Mouse (Mus musculus) hindbrain, embryonic 16.5 days (tissue): Measurements from ENCODE around the gene Zfp668. TPM values are rescaled to one million over a fixed set of nuclear protein-coding genes. Genes with fewer than 3 reads are reported as not detected.
"Not testable (repeated sequence)": the region's sequence is repeated elsewhere in the genome, so short reads cannot be mapped to it uniquely, and the experiment has no call there.

Source experiments
- ATAC-seq: fragments of 200-750 bp; cut with Nextera tagmentation; 2 replicates; pipeline ENCODE4 v1.8.0; 2017; ENCODE audit warnings: moderate TSS enrichment, moderate library complexity
- H3K27ac ChIP-seq: fragments of 300-500 bp; sonication (generic); 2 replicates; pipeline ENCODE4 v1.5.1; 2014; ENCODE audit warnings: low read depth, mild to moderate bottlenecking, control low read depth, low read length, moderate library complexity
- H3K27me3 ChIP-seq: fragments of 300-500 bp; sonication (generic); replicated peaks from 2 replicates; pipeline ENCODE4 v1.6.1; 2014; ENCODE audit warnings: low read length; ENCODE audit not compliant: control insufficient read depth, insufficient read depth
- H3K36me3 ChIP-seq: fragments of 300-500 bp; sonication (generic); 2 replicates; pipeline ENCODE4 v1.6.1; 2014; ENCODE audit warnings: mild to moderate bottlenecking, low read length, moderate library complexity, mixed read lengths; ENCODE audit not compliant: control insufficient read depth, insufficient read depth
- H3K4me1 ChIP-seq: fragments of 300-500 bp; sonication (generic); 2 replicates; pipeline ENCODE4 v1.6.1; 2014; ENCODE audit warnings: low read depth, low read length; ENCODE audit not compliant: control insufficient read depth, insufficient read depth
- H3K4me2 ChIP-seq: fragments of 300-500 bp; sonication (generic); 2 replicates; pipeline ENCODE4 v1.6.1; 2014; ENCODE audit warnings: mild to moderate bottlenecking, low read length, control low read depth, moderate library complexity
- H3K4me3 ChIP-seq: fragments of 300-500 bp; sonication (generic); 2 replicates; pipeline ENCODE4 v1.5.1; 2014; ENCODE audit warnings: mild to moderate bottlenecking, low read length, control low read depth, moderate library complexity
- H3K9ac ChIP-seq: fragments of 300-500 bp; sonication (generic); 2 replicates; pipeline ENCODE4 v1.6.1; 2014; ENCODE audit warnings: low read depth, mild to moderate bottlenecking, control low read depth, low read length, moderate library complexity
- H3K9me3 ChIP-seq: fragments of 300-500 bp; sonication (generic); 2 replicates; pipeline ENCODE4 v1.6.1; 2014; ENCODE audit warnings: mild to moderate bottlenecking, low read length, moderate library complexity; ENCODE audit not compliant: control insufficient read depth
- WGBS: fragments of 180-500 bp; shearing (Covaris S2); extraction: QIAGEN DNeasy Blood & Tissue Kit; methylation state at CpG from one replicate; pipeline ENCODE4 v1.1.7; 2014; 5-methylcytosine and 5-hydroxymethylcytosine counted together
- polyA plus RNA-seq: library from polyadenylated mRNA; unstranded; fragments of >200 nt; fragmentation: Nextera tagmentation; extraction: Ambion mirVana; gene quantifications from 2 replicates; pipeline ENCODE4 v1.2.1, GENCODE M21; 2015

Zfp668 gene
- polyA plus RNA-seq, 1 experiment from 2014 or later, result 29.5 TPM

DNA sequence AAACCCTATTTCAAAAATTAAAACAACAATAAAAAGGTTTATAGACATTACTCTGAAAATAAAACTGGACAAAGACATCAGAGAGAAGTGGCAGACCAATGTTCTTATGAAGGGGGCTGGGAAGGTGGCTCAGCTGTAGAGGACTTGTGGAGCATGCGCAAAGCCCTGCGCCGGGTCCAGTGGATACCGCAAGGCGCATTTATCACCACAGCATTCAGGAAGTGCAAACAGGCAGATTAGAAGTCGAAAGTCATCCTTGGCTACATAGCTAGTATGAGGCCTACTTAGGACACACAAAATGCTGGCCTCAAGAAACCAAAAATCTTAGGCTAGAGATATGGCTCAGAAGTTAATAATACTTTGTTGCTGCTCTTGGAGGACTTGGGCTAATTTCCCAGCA is 18.4 kb downstream of the Zfp668 start:
- no peak overlapping the region for H3K4me3 ChIP-seq
- H3K4me1 ChIP-seq, result no peaks in the 10 kb centered on the region
- H3K9me3 ChIP-seq, result no peaks in the 10 kb centered on the region
- no peak overlapping the region for H3K9ac ChIP-seq
- no peaks in the 10 kb centered on the region for H3K36me3 ChIP-seq
- H3K27ac ChIP-seq, result no peak overlapping the region
- no peak overlapping the region for H3K4me2 ChIP-seq
- H3K27me3 ChIP-seq, result no peaks in the 10 kb centered on the region
- no peak for ATAC-seq
- WGBS, result 93% methylated on average over 6 of the region's 6 CpGs

DNA sequence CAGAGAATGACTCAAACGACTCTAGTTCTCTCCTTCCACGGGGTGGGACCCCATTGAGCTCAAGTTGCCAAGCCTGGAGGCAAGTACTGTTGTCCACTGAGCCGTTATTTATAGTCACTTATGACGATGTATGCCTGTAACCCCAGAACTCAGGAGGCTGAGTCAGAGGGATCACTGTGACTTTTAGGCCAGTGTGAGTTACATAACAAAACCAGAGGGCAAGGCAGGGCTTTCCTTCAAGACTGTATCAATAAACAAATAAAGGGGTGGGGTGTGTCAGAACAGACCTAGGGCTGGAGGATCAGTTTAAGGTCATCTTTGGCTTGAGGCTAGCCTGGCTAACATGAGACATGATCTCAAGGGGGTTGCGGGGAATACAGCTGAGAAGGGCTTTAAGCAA is 25.7 kb downstream of the Zfp668 start:
- ATAC-seq, result no peak
- WGBS, result 73% methylated on average over 5 of the region's 5 CpGs

DNA sequence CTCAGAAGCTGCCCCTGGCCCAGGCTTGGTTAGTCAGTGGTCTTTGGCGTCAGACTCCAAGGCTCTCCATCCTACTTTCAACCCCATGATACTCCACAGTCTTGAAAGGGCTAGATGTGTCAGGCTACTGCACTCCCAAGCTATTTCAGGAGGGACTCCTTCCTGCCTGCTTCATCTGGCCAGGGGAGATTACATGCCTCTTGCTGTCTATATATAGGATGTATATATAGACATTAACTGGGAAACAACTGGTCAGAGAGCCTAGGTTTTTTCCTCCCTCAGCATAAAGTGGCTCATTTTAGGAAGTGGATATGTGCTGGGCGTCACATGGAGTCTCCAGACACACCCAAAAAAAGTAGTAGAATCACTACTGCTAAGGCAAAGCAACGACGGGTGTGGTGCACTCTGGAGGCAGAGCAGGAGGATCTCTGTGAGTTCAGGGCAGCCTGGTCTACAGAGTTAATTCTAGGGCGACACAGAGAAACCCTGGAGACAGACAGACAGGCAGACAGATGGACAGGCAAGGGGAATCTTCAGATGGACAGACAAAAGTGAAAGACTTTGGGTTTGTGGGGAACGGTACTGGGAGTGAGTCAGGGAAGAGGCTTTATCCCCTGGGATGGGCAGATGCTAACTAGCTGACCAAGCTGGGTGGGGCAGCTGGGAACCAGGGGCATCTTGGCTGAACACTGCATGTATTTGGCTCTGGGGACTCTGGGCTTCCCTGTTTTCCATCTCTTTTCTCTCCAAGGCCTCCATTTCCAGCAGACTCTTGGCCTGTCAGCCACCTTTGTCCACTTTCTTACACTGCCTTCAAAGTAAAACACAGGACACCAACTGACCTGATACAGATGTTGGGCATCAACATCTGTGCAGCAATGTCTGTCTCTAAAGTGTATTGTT is 26.4 kb downstream of the Zfp668 start:
- 80% methylated on average over 6 of the region's 6 CpGs for WGBS
- Histone ChIP-seq H3K4me1 (no peaks in the 10 kb centered on the region), H3K9ac (no peak overlapping the region), H3K27ac (no peak overlapping the region), H3K4me2 (no peak overlapping the region), H3K27me3 (no peaks in the 10 kb centered on the region), H3K4me3 (no peak overlapping the region), H3K9me3 (no peaks in the 10 kb centered on the region), H3K36me3 (peaks cover 2% of the 10 kb centered on the region; the same call in 1 of the 2 replicates)
- ATAC-seq, result no peak

More for the DNA sequence above, 25.7 kb downstream of the Zfp668 start:
- Histone ChIP-seq H3K4me3 (no peak overlapping the region), H3K27me3 (no peaks in the 10 kb centered on the region), H3K9me3 (no peaks in the 10 kb centered on the region), H3K36me3 (peaks cover 2% of the 10 kb centered on the region; the same call in 1 of the 2 replicates), H3K4me1 (no peaks in the 10 kb centered on the region), H3K27ac (no peak overlapping the region), H3K9ac (no peak overlapping the region), H3K4me2 (no peak overlapping the region)

DNA sequence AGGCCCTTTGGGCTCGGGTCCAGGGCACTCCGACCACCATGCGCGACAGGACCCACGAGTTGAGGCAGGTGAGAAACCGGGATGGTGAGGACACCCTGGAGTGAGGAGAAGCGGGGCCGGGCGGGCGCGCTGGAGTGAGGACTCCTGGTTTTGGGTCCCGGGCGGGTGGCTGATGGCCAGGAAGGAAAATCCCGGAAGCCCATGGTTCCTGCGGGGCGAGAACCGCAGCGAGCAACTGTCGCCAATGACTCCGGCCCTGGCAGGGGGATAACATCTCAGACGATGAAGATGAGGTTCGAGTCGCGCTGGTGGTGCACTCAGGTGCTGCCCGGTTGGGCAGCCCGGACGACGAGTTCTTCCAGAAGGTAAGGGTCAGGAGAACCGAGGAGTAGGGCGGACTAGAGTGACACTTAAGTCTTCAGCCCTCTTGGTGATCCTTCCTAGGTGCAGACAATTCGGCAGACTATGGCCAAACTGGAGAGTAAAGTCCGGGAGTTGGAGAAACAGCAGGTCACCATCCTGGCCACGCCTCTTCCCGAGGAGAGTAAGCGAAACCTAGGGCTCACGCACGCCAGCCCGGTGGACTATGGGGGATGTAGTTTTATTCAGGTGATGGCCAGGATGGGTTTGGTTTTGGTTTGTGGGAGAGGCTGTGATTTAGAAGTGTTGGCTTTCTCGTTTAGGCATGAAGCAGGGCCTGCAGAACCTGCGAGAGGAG is 34.5 kb downstream of the Zfp668 start:
- Histone ChIP-seq H3K4me3 (peak overlapping the region; percentile 49), H3K27ac (peak overlapping the region; percentile 94), H3K4me2 (peak overlapping the region; percentile 91), H3K27me3 (no peaks in the 10 kb centered on the region), H3K9me3 (no peaks in the 10 kb centered on the region), H3K9ac (peak overlapping the region; percentile 70), H3K4me1 (peaks cover 11% of the 10 kb centered on the region; the same call in 1 of the 2 replicates), H3K36me3 (peaks cover 4% of the 10 kb centered on the region; the same call in 1 of the 2 replicates)
- peak; percentile 58 for ATAC-seq
- under 1% methylated on average over 40 of the region's 40 CpGs for WGBS

DNA sequence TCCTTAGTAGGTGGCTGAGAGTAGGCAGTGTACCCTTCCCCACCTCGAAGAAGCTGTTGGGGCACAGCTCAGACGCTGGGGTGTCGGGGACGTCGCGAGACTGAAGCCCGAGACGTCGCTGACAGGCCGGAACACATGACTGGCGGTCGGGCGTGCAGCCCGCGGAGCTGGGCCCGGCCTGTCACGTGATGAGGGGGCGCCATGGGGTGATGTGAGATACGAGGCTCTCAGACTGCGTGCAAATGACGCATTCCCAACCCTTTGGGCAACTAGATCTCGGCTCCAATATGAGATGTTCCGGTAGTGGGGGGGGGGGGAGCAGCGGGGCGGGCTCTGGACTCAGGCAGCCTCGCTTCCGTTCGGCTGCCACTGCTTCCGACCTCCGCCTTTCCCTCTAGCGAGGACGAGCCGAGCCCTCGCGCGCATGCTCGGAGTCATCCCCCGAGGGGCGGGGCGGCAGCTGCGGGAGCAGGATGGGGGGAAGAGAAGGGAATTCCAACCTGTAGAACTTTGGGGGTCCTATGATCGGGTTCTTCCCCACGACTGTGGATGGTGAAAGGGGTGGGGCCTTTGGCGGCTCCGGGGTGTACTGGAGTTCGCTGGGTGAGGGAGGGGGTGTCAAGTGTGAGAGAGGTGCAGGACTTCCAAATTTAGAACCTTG is 35.2 kb downstream of the Zfp668 start:
- H3K4me1 ChIP-seq, result peaks cover 11% of the 10 kb centered on the region; the same call in 1 of the 2 replicates
- peak overlapping the region; percentile 94 for H3K27ac ChIP-seq
- H3K4me2 ChIP-seq, result peak overlapping the region; percentile 91
- H3K27me3 ChIP-seq, result no peaks in the 10 kb centered on the region
- under 1% methylated on average over 46 of the region's 46 CpGs for WGBS
- peak overlapping the region; percentile 49 for H3K4me3 ChIP-seq
- no peaks in the 10 kb centered on the region for H3K9me3 ChIP-seq
- ATAC-seq, result peak; percentile 96
- peak overlapping the region; percentile 70 for H3K9ac ChIP-seq
- H3K36me3 ChIP-seq, result peaks cover 4% of the 10 kb centered on the region; the same call in 1 of the 2 replicates

DNA sequence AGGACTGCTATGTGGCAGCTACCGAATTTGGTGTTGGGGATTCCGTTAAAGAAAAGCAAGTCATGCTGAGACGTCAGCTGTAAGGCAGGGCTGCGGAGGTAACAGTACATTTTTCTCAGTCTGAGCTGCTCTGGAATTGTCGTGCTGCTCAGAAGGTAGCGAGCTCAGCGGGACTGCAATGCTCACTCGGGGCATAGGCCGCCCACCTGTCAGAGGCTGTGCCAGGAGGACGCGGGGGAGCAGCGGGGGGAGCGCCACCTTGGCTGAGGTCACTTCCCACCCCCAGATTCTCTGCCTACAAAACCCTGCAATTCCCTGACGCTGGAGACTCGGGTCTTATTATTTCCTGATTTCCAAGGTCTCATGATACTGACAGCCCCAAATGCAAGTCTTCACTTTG is 35.7 kb downstream of the Zfp668 start:
- no peaks in the 10 kb centered on the region for H3K9me3 ChIP-seq
- peaks cover 2% of the 10 kb centered on the region; the same call in 1 of the 2 replicates for H3K36me3 ChIP-seq
- peak overlapping the region; percentile 70 for H3K9ac ChIP-seq
- peak overlapping the region; percentile 49 for H3K4me3 ChIP-seq
- H3K27ac ChIP-seq, result peak overlapping the region; percentile 94
- ATAC-seq, result peak; percentile 18; the same call in 1 of the 2 replicates
- no peaks in the 10 kb centered on the region for H3K27me3 ChIP-seq
- H3K4me2 ChIP-seq, result peak overlapping the region; percentile 91
- 4% methylated on average over 15 of the region's 15 CpGs for WGBS
- peaks cover 11% of the 10 kb centered on the region; the same call in 1 of the 2 replicates for H3K4me1 ChIP-seq

DNA sequence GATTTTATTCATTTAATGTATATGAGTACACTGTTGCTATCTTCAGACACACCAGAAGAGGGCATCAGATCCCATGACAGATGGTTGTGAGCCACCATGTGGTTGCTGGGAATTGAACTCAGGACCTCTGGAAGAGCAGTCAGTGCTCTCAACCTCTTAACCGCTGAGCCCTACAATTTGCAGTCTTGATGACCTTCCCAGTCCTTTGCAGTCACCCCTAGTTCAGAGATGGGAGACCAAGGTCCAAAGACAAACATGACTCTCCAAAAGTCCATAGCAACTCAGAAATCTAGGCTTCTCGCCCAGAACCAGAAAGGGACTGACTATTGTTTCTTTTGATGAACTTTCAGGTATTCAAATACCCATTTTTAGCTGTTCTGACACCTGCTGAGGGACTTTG is 36.6 kb downstream of the Zfp668 start:
- ATAC-seq, H3K27ac ChIP-seq: not testable (repeated sequence)

DNA sequence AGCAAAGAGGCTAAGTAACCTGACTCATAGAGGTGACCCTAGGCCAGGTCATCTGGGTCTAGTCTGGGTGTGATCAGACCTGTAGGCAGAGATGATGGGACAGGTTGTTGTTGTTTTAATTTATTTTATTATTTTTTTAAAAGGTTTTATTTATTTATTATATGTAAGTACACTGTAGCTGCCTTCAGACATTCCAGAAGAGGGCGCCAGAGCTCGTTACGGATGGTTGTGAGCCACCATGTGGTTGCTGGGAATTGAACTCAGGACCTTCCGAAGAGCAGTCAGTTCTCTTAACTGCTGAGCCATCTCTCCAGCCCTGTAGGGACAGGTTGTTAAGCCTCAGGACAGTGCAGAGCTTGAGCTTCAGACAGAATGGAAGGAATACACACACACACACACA is 38.8 kb downstream of the Zfp668 start:
- not testable (repeated sequence) for H3K4me3 ChIP-seq, H3K36me3 ChIP-seq, H3K27ac ChIP-seq, ATAC-seq, H3K4me1 ChIP-seq, H3K9me3 ChIP-seq, H3K27me3 ChIP-seq, H3K9ac ChIP-seq, H3K4me2 ChIP-seq
- 75% methylated on average over 4 of the region's 4 CpGs for WGBS

More for the DNA sequence above, 36.6 kb downstream of the Zfp668 start:
- not testable (repeated sequence) for H3K36me3 ChIP-seq, H3K9ac ChIP-seq, H3K27me3 ChIP-seq, H3K4me2 ChIP-seq, H3K4me3 ChIP-seq, H3K9me3 ChIP-seq
- H3K4me1 ChIP-seq, result peaks cover 11% of the 10 kb centered on the region; the same call in 1 of the 2 replicates
- WGBS, result 79% methylated on average over 2 of the region's 2 CpGs
